Mouse (Mus musculus) right cerebral cortex, adult 18-20 months (tissue): Measurements from ENCODE around the gene Dnajb13.
"Not testable (repeated sequence)": the region's sequence is repeated elsewhere in the genome, so short reads cannot be mapped to it uniquely, and the experiment has no call there.

Source experiments
- DNase-seq: peaks from one replicate; pipeline ENCODE4 v3.0.0; 2022; ENCODE audit warnings: mixed read lengths

The Dnajb13 gene

GRCm38 (mm10) chr7:100484493-100484892, 30.3 kb downstream of the Dnajb13 start:
- DNase-seq = no peak

GRCm38 (mm10) chr7:100482046-100482445, 32.7 kb downstream of the Dnajb13 start:
- not testable (repeated sequence) for DNase-seq

- no peak for DNase-seq
Observed at GRCm38 (mm10) chr7:100480175-100480574, 34.6 kb downstream of the Dnajb13 start.

GRCm38 (mm10) chr7:100479823-100480164, 35.0 kb downstream of the Dnajb13 start:
- DNase-seq = no peak

- no peak for DNase-seq
Observed at GRCm38 (mm10) chr7:100479100-100479822, 35.5 kb downstream of the Dnajb13 start.

GRCm38 (mm10) chr7:100474680-100475079, 40.1 kb downstream of the Dnajb13 start:
- DNase-seq = no peak

- DNase-seq = no peak
Observed at GRCm38 (mm10) chr7:100473846-100474454, 40.8 kb downstream of the Dnajb13 start.

- DNase-seq = no peak
Observed at GRCm38 (mm10) chr7:100472777-100473176, 42.0 kb downstream of the Dnajb13 start, which contains the start of gene Ucp3. Ucp3 (plus strand) TSS chr7:100472990.

GRCm38 (mm10) chr7:100471407-100471797, 43.4 kb downstream of the Dnajb13 start:
- DNase-seq = no peak

- no peak for DNase-seq
Observed at GRCm38 (mm10) chr7:100470796-100471406, 43.9 kb downstream of the Dnajb13 start.

GRCm38 (mm10) chr7:100469502-100469901, 45.3 kb downstream of the Dnajb13 start:
- DNase-seq = no peak

GRCm38 (mm10) chr7:100468761-100469160, 46.0 kb downstream of the Dnajb13 start:
- no peak for DNase-seq

GRCm38 (mm10) chr7:100466781-100467510, 47.8 kb downstream of the Dnajb13 start:
- DNase-seq = no peak

GRCm38 (mm10) chr7:100465656-100466309, 49.0 kb downstream of the Dnajb13 start:
- DNase-seq = no peak

GRCm38 (mm10) chr7:100465248-100465647, 49.5 kb downstream of the Dnajb13 start:
- DNase-seq = no peak

- no peak for DNase-seq
Observed at GRCm38 (mm10) chr7:100464248-100464647, 50.5 kb downstream of the Dnajb13 start.

GRCm38 (mm10) chr7:100463757-100464156, 51.0 kb downstream of the Dnajb13 start:
- DNase-seq = no peak

- DNase-seq = no peak
Observed at GRCm38 (mm10) chr7:100463194-100463593, 51.6 kb downstream of the Dnajb13 start.

- DNase-seq = peak; percentile 84
Observed at GRCm38 (mm10) chr7:100461621-100462151, 53.1 kb downstream of the Dnajb13 start.

GRCm38 (mm10) chr7:100459862-100460261, 54.9 kb downstream of the Dnajb13 start:
- DNase-seq = no peak

GRCm38 (mm10) chr7:100458153-100458552, 56.6 kb downstream of the Dnajb13 start:
- DNase-seq = no peak
